Mouse (Mus musculus) CH12.LX (cell line): ENCODE measurements around the gene Pip5k1b.

Source experiments
- BHLHE40 ChIP-seq: IDR thresholded peaks from 2 replicates; pipeline ENCODE4 v1.6.1; 2011; ENCODE audit warnings: mild to moderate bottlenecking, low read depth, low read length, improper control_type of control experiment
- EP300 ChIP-seq: IDR thresholded peaks from 2 replicates; pipeline ENCODE4 v1.6.1; 2011; ENCODE audit warnings: low read length, improper control_type of control experiment
- GABPA ChIP-seq: IDR thresholded peaks from 2 replicates; pipeline ENCODE4 v1.6.1; 2012; ENCODE audit warnings: low read depth, low read length, improper control_type of control experiment, inconsistent platforms; ENCODE audit not compliant: insufficient replicate concordance
- MAX ChIP-seq: IDR thresholded peaks from 2 replicates; pipeline ENCODE4 v1.6.1; 2011; ENCODE audit warnings: low read length, improper control_type of control experiment
- POLR2A ChIP-seq: IDR thresholded peaks from 2 replicates; pipeline ENCODE4 v1.6.1; 2011; ENCODE audit warnings: low read depth, mild to moderate bottlenecking, improper control_type of control experiment, low read length

- no peak for TF ChIP-seq POLR2A
- TF ChIP-seq GABPA = no peak
- no peak for TF ChIP-seq BHLHE40
- no peak for TF ChIP-seq MAX
- no peak for TF ChIP-seq EP300
Measured at GRCm38 (mm10) chr19:24556585-24556966, 904 bp upstream of the Pip5k1b start.
